12 mouse cellular contexts compared by ENCODE assay signal in genomic region chr9:36858677-36859076, GRCm38 (mm10). TPM values are rescaled to one million over a fixed set of nuclear protein-coding genes. Genes with fewer than 3 reads are reported as not detected.
DNase-seq lines count a peak whose midpoint lies in the region; ATAC-seq lines count a peak whose summit lies in the region.
"Had no signal": no experiment of that assay in that cellular context is flagged by ENCODE, and none has a peak within 500 bp of the region (broad histone marks: within the 10 kb centered on the region; RNA-seq: fewer than 3 reads in every experiment).

No protein-coding gene starts in this region.

- no peaks in the 10 kb centered on the region for H3K9me3 ChIP-seq in forebrain, embryonic 12.5 days
- no peaks in the 10 kb centered on the region for H3K9me3 ChIP-seq in forebrain, embryonic 10.5 days
- H3K9me3 ChIP-seq in forebrain, embryonic 16.5 days (ENCODE audit: control insufficient read depth, low read length) = no peaks in the 10 kb centered on the region
- H3K9me3 ChIP-seq: limb, embryonic 15.5 days had no signal

- H3K4me1 ChIP-seq in forebrain, embryonic 12.5 days = peaks cover 10% of the 10 kb centered on the region
- H3K4me1 ChIP-seq in forebrain, embryonic 10.5 days = peaks cover 18% of the 10 kb centered on the region
- H3K4me1 ChIP-seq in forebrain, embryonic 16.5 days (replicated peaks; ENCODE audit: control insufficient read depth, insufficient read depth, low read length) = peaks cover 2% of the 10 kb centered on the region; the same call in 1 of the 2 replicates
- H3K4me1 ChIP-seq: limb, embryonic 15.5 days had no signal

- H3K27ac ChIP-seq in forebrain, embryonic 12.5 days = no peak overlapping the region
- H3K27ac ChIP-seq in forebrain, embryonic 10.5 days = no peak overlapping the region
- no peak overlapping the region for H3K27ac ChIP-seq in forebrain, embryonic 16.5 days (ENCODE audit: low read length)
- H3K27ac ChIP-seq: limb, embryonic 15.5 days had no signal

- DNase-seq in forebrain, embryonic 10.5 days (ENCODE audit: extremely low spot score, low spot score) = no peak
- DNase-seq in right cerebral cortex, adult 18-20 months = peak; percentile 55
- DNase-seq in right cerebral cortex, postnatal 36 days (ENCODE audit: low spot score in 2 of 2) = no peak
- peak; percentile 59 for DNase-seq in retina, embryonic 14.5 days (ENCODE audit: low spot score)
- DNase-seq in adrenal gland, postnatal 25 days = no peak
- DNase-seq: B cell, adult 2 months; kidney, adult 11 months had no signal

- no peak overlapping the region for H3K4me3 ChIP-seq in forebrain, embryonic 12.5 days (replicated peaks)
- H3K4me3 ChIP-seq in forebrain, embryonic 10.5 days = no peak overlapping the region
- no peak overlapping the region for H3K4me3 ChIP-seq in forebrain, embryonic 16.5 days (replicated peaks; ENCODE audit: low read length)
- H3K4me3 ChIP-seq: limb, embryonic 15.5 days had no signal

- peak; percentile 49; the same call in 1 of the 2 replicates for ATAC-seq in forebrain, embryonic 12.5 days (ENCODE audit: low FRiP score)
- peak; percentile 50; the same call in 1 of the 2 replicates for ATAC-seq in forebrain, embryonic 16.5 days
- no peak for ATAC-seq in megakaryocyte, adult 5-6 weeks (ENCODE audit: poor library complexity, severe bottlenecking)

- peaks cover 74% of the 10 kb centered on the region for H3K36me3 ChIP-seq in forebrain, embryonic 12.5 days (replicated peaks)
- H3K36me3 ChIP-seq in forebrain, embryonic 10.5 days (replicated peaks) = peaks cover 74% of the 10 kb centered on the region
- H3K36me3 ChIP-seq in forebrain, embryonic 16.5 days (ENCODE audit: control insufficient read depth, insufficient read depth) = peaks cover 16% of the 10 kb centered on the region
- H3K36me3 ChIP-seq: limb, embryonic 15.5 days had no signal

- no peaks in the 10 kb centered on the region for H3K27me3 ChIP-seq in forebrain, embryonic 12.5 days
- peaks cover 6% of the 10 kb centered on the region; the same call in 1 of the 2 replicates for H3K27me3 ChIP-seq in forebrain, embryonic 10.5 days (ENCODE audit: poor library complexity, severe bottlenecking)
- H3K27me3 ChIP-seq in forebrain, embryonic 16.5 days (replicated peaks; ENCODE audit: control insufficient read depth, insufficient read depth, low read length) = no peaks in the 10 kb centered on the region
- H3K27me3 ChIP-seq: limb, embryonic 15.5 days had no signal

- no peak overlapping the region for H3K4me2 ChIP-seq in forebrain, embryonic 12.5 days
- H3K4me2 ChIP-seq in forebrain, embryonic 16.5 days (ENCODE audit: low read length) = no peak overlapping the region
- H3K4me2 ChIP-seq: limb, embryonic 15.5 days had no signal

- WGBS in forebrain, embryonic 12.5 days = 34% methylated on average over 4 of the region's 4 CpGs
- WGBS in forebrain, embryonic 10.5 days = 40% methylated on average over 4 of the region's 4 CpGs
- 20% methylated on average over 4 of the region's 4 CpGs for WGBS in forebrain, embryonic 16.5 days

- H3K9ac ChIP-seq in forebrain, embryonic 12.5 days = no peak overlapping the region
- H3K9ac ChIP-seq in forebrain, embryonic 16.5 days (replicated peaks; ENCODE audit: low read depth, low read length) = no peak overlapping the region
- H3K9ac ChIP-seq: limb, embryonic 15.5 days had no signal

RNA-seq across cellular contexts. Expression of gene Fez1, which starts 37.0 kb away (rescaled TPM):
- 446 and 473 TPM in 2 replicates for polyA plus RNA-seq in forebrain, embryonic 12.5 days (2016; fragmentation: Nextera tagmentation; extraction: Ambion mirVana)
- 184 and 186 TPM in 2 replicates for polyA plus RNA-seq in forebrain, embryonic 10.5 days (2016; fragmentation: Nextera tagmentation; extraction: Ambion mirVana)
- polyA plus RNA-seq in forebrain, embryonic 16.5 days (2015; fragmentation: Nextera tagmentation; extraction: Ambion mirVana) = 715 and 751 TPM in 2 replicates
- total RNA-seq in adrenal gland, postnatal 25 days (2021) = 4.0 and 4.7 TPM in 2 replicates
- 0.52 TPM in 1 of 2 replicates, not detected in the other for total RNA-seq in megakaryocyte, adult 5-6 weeks (2015)
- total RNA-seq in megakaryocyte, adult 5-6 weeks (2017) = 0.18 TPM in 1 of 2 replicates, not detected in the other
- total RNA-seq: megakaryocyte-erythroid progenitor cell, adult 5-6 weeks had no signal

Comparison
In these comparisons a context has a peak if more than half of its experiments do, and no peak if none do; other contexts are left out.
1. DNase-seq: peak in right cerebral cortex, adult 18-20 months (single experiment) and retina, embryonic 14.5 days (single experiment); none in forebrain, embryonic 10.5 days (single experiment), right cerebral cortex, postnatal 36 days (0 of 2) and adrenal gland, postnatal 25 days (single experiment).